Mouse (Mus musculus): Measurements from ENCODE around the gene Vmn1r48. TPM values are rescaled to one million over a fixed set of nuclear protein-coding genes. Genes with fewer than 3 reads are reported as not detected.
"Not testable (repeated sequence)": the region's sequence is repeated elsewhere in the genome, so short reads cannot be mapped to it uniquely, and the experiment has no call there.

The Vmn1r48 gene
- polyA plus RNA-seq (2014; fragmentation: Nextera tagmentation; extraction: Ambion mirVana) = not detected in 2 replicates

DNA sequence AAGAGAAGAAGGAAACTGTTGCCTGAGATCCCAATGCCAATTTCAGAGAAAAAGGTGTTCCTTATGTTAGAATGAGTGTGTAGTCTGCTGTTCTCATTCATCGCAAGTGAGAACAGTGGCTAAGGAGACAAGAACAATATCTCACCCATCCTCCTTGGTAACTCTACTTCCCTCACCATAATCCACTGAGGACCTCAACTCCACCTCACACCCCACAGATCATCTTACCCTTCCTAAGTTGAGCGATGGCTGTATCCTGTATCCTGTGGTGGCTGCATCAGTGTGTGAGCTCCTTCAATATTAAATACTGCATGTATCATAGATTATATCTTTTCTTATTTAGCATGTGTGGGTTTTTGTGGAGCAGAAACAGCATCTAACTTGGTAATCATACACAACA lies at the start of gene Vmn1r48:
Vmn1r48 (minus strand) TSS at position 101 of the 400 bp plus-strand sequence.
- DNase-seq (ENCODE audit: low spot score); H3K9me3 ChIP-seq (ENCODE audit: control insufficient read depth, low read length); H3K4me3 ChIP-seq (replicated peaks; ENCODE audit: low read length); H3K9ac ChIP-seq; H3K27me3 ChIP-seq (ENCODE audit: control insufficient read depth, insufficient read depth, low read length); H3K36me3 ChIP-seq (replicated peaks; ENCODE audit: control insufficient read depth, insufficient read depth); ATAC-seq (ENCODE audit: low FRiP score); H3K4me2 ChIP-seq (replicated peaks); H3K4me1 ChIP-seq (replicated peaks; ENCODE audit: control insufficient read depth, insufficient read depth, low read length); H3K27ac ChIP-seq: not testable (repeated sequence)
- WGBS = no CpG with 5 or more reads among the region's 2 CpGs

DNA sequence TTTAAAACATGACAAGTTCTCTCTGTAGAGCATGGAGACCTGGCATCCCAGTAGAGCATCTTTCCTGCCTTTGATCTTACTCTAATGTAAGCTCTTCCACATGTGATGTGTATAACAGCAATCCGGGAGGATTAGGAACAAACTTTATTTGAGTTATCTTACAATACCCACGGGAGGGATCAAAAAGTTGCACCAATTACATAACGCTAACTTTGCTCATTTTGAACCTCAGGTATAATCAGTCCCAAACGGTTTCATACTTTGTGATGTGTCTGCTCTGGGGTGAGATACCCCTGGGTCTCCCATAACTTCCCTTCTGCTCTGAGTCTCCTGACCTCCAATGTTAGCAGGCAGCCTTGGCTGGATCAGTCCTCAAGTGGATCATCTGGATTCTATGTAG lies 41.8 kb upstream of the Vmn1r48 start, which contains the start of gene Vmn1r49:
Vmn1r49 (minus strand) TSS at position 101 of the 400 bp plus-strand sequence.
- Histone ChIP-seq H3K27me3 (ENCODE audit: control insufficient read depth, insufficient read depth, low read length) (no peaks in the 10 kb centered on the region), H3K27ac (no peak within 1 kb of the TSS), H3K4me1 (replicated peaks; ENCODE audit: control insufficient read depth, insufficient read depth, low read length) (no peaks in the 10 kb centered on the region), H3K9ac (no peak within 1 kb of the TSS), H3K9me3 (ENCODE audit: control insufficient read depth, low read length) (peaks cover 6% of the 10 kb centered on the region; the same call in 1 of the 2 replicates), H3K4me3 (replicated peaks; ENCODE audit: low read length) (no peak within 1 kb of the TSS), H3K4me2 (replicated peaks) (no peak within 1 kb of the TSS), H3K36me3 (replicated peaks; ENCODE audit: control insufficient read depth, insufficient read depth) (no peaks in the 10 kb centered on the region)
- whole genome bisulfite sequencing = 77% methylated on average over 4 of the region's 4 CpGs
- ATAC-seq (ENCODE audit: low FRiP score) (no peak), DNase-seq (ENCODE audit: low spot score) (no peak)

DNA sequence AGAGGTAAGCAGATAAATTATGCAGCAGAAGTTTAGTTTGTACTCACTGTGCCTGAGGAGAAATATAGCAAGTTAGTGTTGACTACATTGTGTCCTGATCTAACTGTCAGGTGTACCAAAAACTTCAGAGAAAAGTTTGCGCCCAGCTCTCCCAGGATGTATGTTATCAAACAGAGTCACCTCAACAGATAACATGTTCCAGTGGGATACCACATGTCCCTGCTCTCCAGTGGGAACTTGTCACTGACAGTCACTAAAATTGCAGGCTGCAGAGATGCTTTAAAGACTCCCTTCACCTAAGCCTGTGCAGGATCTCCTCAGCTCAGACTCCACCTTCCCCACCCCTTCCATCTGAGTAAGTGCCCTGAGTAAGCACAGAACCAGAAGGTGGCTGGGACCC lies 20.8 kb downstream of the Vmn1r48 start, which contains the start of gene Vmn1r47:
Vmn1r47 (plus strand) TSS at position 301 of the 400 bp plus-strand sequence.
- not testable (repeated sequence) for H3K27ac ChIP-seq; ATAC-seq (ENCODE audit: low FRiP score); H3K4me2 ChIP-seq (replicated peaks); H3K4me3 ChIP-seq (replicated peaks; ENCODE audit: low read length); DNase-seq (ENCODE audit: low spot score); H3K36me3 ChIP-seq (replicated peaks; ENCODE audit: control insufficient read depth, insufficient read depth); H3K27me3 ChIP-seq (ENCODE audit: control insufficient read depth, insufficient read depth, low read length); H3K9ac ChIP-seq; H3K4me1 ChIP-seq (replicated peaks; ENCODE audit: control insufficient read depth, insufficient read depth, low read length); H3K9me3 ChIP-seq (ENCODE audit: control insufficient read depth, low read length)
- WGBS = 88% methylated on average over 1 of the region's 1 CpGs

DNA sequence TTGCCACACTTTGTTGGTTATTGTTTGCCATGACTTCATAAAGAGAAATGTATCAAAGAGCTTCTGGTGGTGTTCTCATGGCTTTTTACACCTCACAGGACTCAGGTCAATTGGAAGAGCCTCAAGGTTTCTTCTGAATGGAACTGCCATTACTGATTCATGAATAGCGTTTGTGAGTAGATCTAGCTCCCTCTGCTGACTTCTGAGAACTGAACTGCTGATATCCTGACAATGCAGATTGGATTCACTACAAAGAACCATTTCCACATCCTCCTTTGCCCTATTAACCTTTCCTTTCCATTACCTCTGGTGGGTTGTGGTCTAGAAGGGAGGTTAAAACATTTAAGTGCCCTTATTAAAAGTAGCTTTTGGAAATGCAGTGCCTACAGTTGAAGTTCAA lies 50.7 kb downstream of the Vmn1r48 start:
- Histone ChIP-seq H3K4me1 (replicated peaks; ENCODE audit: control insufficient read depth, insufficient read depth, low read length) (no peaks in the 10 kb centered on the region), H3K27me3 (ENCODE audit: control insufficient read depth, insufficient read depth, low read length) (no peaks in the 10 kb centered on the region), H3K4me2 (replicated peaks) (no peak overlapping the region), H3K9me3 (ENCODE audit: control insufficient read depth, low read length) (no peaks in the 10 kb centered on the region), H3K36me3 (replicated peaks; ENCODE audit: control insufficient read depth, insufficient read depth) (no peaks in the 10 kb centered on the region), H3K9ac (no peak overlapping the region), H3K27ac (no peak overlapping the region), H3K4me3 (replicated peaks; ENCODE audit: low read length) (no peak overlapping the region)
- DNase-seq (ENCODE audit: low spot score) (no peak), ATAC-seq (ENCODE audit: low FRiP score) (no peak)
- WGBS = 13% methylated on average over 1 of the region's 1 CpGs

Other genes with a start within 250 kb of the Vmn1r48 start
- not detected in 2 replicates for gene Vmn1r42, start 160.4 kb downstream of the Vmn1r48 start, polyA plus RNA-seq (2014; fragmentation: Nextera tagmentation; extraction: Ambion mirVana)
- not detected in 2 replicates for gene Vmn1r43, start 160.4 kb downstream of the Vmn1r48 start, polyA plus RNA-seq (2014; fragmentation: Nextera tagmentation; extraction: Ambion mirVana)
- gene Vmn1r44, start 153.2 kb downstream of the Vmn1r48 start, polyA plus RNA-seq (2014; fragmentation: Nextera tagmentation; extraction: Ambion mirVana) = not detected in 2 replicates
- not detected in 2 replicates for gene Vmn1r45, start 96.2 kb downstream of the Vmn1r48 start, polyA plus RNA-seq (2014; fragmentation: Nextera tagmentation; extraction: Ambion mirVana)
- gene Vmn1r46, start 67.5 kb downstream of the Vmn1r48 start, polyA plus RNA-seq (2014; fragmentation: Nextera tagmentation; extraction: Ambion mirVana) = not detected in 2 replicates
- gene Vmn1r47, start 20.7 kb downstream of the Vmn1r48 start, polyA plus RNA-seq (2014; fragmentation: Nextera tagmentation; extraction: Ambion mirVana) = not detected in 2 replicates
- gene Vmn1r49, start 41.7 kb upstream of the Vmn1r48 start, polyA plus RNA-seq (2014; fragmentation: Nextera tagmentation; extraction: Ambion mirVana) = not detected in 2 replicates
- not detected in 2 replicates for gene Vmn1r50, start 64.6 kb upstream of the Vmn1r48 start, polyA plus RNA-seq (2014; fragmentation: Nextera tagmentation; extraction: Ambion mirVana)
- 0.08 TPM in 2 replicates for gene Vmn1r51, start 85.8 kb upstream of the Vmn1r48 start, polyA plus RNA-seq (2014; fragmentation: Nextera tagmentation; extraction: Ambion mirVana)
- not detected in 2 replicates for gene Vmn1r52, start 138.0 kb upstream of the Vmn1r48 start, polyA plus RNA-seq (2014; fragmentation: Nextera tagmentation; extraction: Ambion mirVana)
- not detected in 2 replicates for gene V1ra8, start 166.0 kb upstream of the Vmn1r48 start, polyA plus RNA-seq (2014; fragmentation: Nextera tagmentation; extraction: Ambion mirVana)
- not detected in 2 replicates for gene Vmn1r53, start 187.6 kb upstream of the Vmn1r48 start, polyA plus RNA-seq (2014; fragmentation: Nextera tagmentation; extraction: Ambion mirVana)
- not detected in 2 replicates for gene Vmn1r54, start 209.5 kb upstream of the Vmn1r48 start, polyA plus RNA-seq (2014; fragmentation: Nextera tagmentation; extraction: Ambion mirVana)